Mouse (Mus musculus): ENCODE data around the gene Alk.

DNA sequence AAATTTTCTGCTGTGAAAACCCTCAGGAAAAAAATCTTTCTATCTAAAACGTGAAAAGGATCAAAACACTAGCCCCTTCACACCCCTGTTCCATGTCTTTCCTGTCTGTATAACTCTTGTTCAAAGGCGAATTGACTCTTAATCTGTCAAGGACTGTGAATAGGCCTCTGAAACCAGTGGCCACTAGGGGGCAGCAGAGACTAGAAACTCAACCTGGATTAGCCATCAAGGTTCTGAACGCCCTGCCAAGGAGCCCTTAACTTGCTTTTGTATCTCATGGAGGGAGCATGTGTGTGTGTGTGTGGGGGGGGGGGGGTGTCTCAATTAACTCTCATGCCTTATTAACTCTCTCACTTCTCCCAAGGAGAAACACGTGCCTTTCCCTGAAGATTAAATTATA is 1.8 kb upstream of the Alk start:
- TF ChIP-seq CTCF (IDR thresholded peaks at IDR 0.05; ENCODE audit: extremely low read depth, insufficient read depth, low read length) (peak; percentile 74), POLR2A (IDR thresholded peaks at IDR 0.05; ENCODE audit: extremely low read depth, insufficient read depth, low read length) (no peak)
